Mouse (Mus musculus): ENCODE measurements at regions not wholly inside any gene's neighbourhood (a gene's known extent, or its start where the extent isn't known, plus 50 kb on each side); places are given as distances from the start of the nearest gene placed in this dataset.

DNA sequence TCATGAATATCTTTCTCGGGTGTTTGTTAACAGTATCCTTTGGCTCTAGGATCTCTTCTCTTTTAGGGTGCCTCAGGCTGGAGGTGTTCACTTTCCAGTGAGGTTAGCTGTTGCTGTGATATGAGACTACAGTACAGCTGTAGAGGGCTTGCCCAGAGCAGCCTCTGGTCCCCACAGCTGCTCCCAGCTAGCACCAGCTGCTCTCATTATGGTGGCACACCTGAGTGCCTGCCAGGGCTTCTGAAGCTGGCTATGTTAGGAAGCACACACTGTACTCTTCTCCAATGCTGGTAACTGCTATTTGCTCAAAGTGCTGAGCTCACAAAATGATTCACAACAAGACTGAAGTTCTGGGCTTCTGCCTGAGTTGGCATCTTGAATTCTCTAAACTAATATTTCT lies 154.7 kb downstream of the Foxo1 start:
- no peak for DNase-seq (ENCODE audit: low spot score)

DNA sequence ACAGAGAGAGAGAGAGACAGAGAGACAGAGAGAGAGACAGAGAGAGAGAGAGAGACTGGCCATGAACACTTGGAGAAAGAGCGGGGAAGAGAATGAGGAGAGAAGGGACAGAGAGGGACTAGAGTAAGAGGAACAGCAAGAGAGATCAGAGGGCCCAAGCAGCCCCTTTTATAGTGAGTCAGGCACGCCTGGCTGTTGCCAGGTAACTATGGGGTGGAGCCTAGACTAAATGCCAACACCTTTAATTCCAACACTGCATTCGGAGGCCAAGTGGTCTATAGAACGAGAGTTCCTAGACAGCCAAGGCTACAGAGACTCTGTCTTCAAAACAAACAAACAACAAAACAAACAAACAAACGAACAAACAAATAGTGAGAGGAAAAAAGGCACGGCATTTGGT lies 148.1 kb downstream of the Foxo1 start:
- no peak for DNase-seq (ENCODE audit: low spot score)

DNA sequence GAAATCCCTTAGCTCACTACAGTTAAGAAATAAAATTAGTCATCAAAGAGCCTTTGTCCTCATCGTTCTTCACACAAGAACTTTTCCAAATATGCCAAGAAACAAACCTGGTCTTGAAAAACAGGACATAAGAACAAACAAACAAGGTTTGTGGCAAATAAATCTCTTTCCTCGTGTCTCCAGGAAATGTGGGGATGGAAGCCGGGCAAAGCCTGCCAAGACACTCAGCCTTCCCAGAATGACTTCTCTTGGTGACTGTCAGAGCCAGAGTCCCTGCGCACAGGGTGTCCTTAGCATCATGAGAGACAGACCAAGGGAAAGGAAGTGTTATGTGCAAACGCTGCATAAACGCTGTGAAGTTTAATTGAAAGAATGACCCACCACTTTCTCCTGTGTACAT lies 147.2 kb downstream of the Foxo1 start:
- DNase-seq (ENCODE audit: low spot score): no peak

DNA sequence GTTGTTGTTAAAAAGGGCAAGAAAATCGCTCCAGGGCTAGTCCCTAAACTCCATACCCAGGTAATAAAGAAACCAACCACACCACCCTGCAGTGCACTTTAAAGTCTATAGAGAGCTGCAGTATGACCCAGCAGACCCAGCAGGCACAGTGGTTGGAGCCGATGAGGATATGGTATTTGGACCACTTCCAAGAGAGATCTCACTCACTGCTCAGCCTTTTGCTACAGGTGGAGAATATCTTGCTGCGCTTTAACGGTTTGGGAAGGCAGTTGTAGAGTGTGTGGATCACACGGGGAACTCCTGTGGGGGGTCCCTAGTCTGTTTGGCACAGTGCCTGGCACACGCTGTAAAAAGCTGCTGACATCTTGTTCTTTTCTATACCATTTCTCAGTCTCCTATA lies 145.9 kb downstream of the Foxo1 start:
- no peak for DNase-seq (ENCODE audit: low spot score)

DNA sequence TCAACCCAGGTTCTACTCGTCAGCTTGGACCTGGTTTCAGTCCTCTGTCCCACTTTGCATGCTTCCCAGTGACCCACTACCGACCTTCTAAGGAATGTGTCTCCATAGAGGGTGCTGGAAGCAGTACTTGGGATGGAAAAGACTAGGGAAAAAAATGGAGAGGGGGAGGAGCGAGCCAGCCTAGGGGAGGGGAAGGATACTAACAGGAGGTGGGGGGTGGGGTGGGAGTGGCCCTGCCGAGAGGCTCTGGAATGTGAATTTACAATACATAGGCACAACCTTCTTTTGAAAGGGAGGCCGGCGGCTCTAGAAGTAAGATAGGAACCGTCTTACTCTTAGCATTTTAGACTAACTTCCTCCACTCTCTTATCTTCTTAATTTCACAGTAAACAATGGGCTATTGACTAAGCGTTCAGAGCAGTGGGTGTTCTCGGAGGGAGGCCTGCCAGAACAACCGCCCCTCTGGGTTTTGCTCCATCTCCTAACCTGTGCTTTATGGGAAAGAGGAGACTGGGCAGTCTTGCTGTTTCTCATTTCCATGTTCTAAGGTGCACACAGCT lies 145.1 kb downstream of the Foxo1 start:
- no peak for DNase-seq (ENCODE audit: low spot score)

DNA sequence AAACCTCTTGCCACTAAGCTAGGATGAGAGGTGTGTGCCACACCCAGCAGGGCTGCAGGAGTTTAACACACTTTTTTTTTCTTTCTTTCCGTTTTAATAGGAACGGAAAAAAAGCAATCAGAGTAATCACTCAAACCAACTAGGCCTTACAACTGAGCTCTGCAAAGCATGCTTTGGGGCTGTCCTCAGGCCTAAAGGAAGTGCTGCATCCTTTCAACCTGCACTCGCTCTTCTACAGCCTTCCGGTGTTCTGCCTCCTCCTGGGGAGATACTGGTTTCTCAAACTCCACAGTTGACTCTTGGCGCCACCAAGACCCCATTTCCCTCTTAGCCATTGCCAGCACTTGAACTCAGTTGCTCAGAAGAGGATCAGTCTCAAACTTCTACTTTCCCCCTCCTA lies 143.2 kb downstream of the Foxo1 start:
- no peak for DNase-seq (ENCODE audit: low spot score)

DNA sequence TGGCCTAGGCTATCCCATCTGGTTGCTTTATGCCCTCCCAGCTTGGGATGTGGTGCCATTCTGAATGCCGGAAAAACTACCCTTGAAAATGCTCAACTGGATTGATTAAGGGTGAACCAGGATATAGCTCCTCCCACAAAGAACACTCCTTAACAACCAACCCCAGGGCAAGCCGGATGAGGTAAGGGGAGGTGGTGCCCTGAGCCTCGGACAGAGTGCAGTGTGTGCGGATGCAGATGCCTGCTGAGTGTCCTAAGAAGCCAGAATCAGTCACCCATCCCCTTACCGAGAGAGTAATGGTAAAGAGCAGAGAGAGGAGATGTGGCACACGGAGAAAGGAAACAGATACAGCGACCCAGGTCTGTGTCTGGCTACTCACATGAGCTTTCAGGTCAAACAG lies 141.3 kb downstream of the Foxo1 start:
- DNase-seq (ENCODE audit: low spot score): no peak

DNA sequence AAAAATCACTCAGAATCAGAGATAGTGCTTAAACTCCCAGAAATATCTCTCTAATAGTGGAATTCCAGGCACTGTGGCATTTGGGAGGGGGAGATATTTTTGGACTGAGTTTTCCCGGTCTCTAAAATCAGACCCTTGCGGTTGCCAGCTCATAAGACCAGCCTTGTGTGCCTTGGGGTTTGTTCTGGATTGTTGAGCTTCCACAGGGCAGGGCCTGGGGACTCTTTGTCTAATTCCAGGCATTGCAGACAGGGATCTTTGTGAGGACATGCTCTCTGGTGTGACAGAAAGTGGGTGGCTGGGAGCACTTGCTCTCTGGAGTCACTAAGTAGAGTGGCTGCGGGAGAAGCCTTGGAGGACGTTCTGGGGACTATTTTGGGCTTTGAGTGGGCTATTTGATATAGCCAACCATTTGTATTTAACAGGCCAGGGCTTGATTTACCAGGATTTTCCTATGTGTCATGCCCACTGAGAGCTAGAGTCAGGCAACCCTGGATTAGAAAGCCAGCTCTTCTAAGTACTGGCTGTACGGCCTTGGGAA lies 138.7 kb downstream of the Foxo1 start:
- no peak for DNase-seq (ENCODE audit: low spot score)

DNA sequence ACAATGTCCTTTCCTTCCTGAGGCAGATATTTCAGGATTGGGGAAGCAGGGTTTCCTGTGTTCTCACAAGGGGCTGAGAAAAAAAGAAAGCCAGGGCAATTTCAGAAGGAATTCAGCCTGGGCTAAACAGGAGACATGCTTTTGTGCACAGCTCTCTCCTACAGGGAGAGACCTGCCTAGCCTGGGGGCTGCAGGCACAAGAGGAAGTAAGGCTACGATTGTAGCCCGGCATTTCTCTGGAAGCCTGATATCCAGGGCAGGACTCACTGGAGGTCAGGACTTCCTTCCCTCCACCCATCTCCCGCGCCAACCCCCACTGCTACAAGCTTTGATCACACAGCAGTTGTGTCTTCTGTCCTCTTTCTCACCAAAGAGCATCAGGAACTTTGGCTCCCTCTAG lies 136.5 kb downstream of the Foxo1 start:
- DNase-seq (ENCODE audit: low spot score): no peak

DNA sequence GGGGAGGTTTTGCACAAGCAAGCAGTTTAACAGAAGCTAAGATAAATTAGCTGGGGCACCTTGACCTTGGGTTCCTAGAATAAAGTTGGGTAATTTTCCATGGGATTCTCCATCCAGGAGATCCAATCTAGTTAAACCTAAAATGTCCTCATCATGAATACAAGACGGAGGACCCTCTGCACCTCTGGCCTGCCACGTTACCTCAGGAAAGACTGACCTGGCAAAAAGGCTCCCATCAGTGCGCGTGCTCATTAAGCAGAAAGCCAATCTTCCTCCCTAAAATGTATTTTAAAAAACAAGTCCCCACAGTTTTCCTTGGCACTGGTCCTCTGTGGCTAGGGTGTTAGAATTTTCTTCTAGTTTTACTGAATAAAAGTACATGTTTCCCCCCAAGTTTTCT lies 134.9 kb downstream of the Foxo1 start:
- no peak for DNase-seq (ENCODE audit: low spot score)

Measured in ovary, postnatal 10 days (tissue).